Mouse (Mus musculus) megakaryocyte, embryonic 14.5 days (primary cell): ENCODE results near the gene Mustn1.

ENCODE experiments used
- FLI1 ChIP-seq: IDR thresholded peaks from 2 replicates; pipeline ENCODE4 v1.6.1; 2012; ENCODE audit warnings: low read length, inconsistent platforms, mixed read lengths
- GATA1 ChIP-seq: IDR thresholded peaks from 3 replicates; pipeline ENCODE4 v1.6.1; 2012; ENCODE audit warnings: mixed read lengths, low read length, inconsistent platforms, borderline replicate concordance

DNA sequence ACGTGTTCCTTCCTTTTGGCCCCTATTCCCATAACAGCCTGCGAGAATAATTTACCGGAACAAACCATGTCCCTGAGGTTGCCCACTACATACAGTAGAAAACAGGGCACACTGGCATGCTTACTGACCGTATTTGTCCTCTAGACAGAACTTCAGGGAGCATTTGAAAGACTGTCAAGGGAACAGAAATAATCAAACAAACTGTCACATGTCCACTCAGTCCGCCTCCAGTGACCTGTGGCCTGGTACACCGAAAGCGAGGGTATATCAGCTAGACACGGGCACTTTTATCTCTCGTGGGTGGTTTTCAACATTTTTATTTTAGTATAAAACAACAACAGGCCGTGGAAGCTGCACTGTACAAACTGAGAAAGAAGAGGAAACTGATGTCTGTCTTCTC is 10.2 kb upstream of the Mustn1 start:
- TF ChIP-seq GATA1 (no peak), FLI1 (no peak)
